Mouse (Mus musculus) spleen, adult 2 months (tissue): ENCODE data around the gene Scamp3.

Experiments used
- CTCF ChIP-seq: fragments of 200-500 bp; IDR thresholded peaks from 2 replicates; pipeline ENCODE4 v1.5.1; 2011; ENCODE audit warnings: mild to moderate bottlenecking, inconsistent platforms; ENCODE audit not compliant: insufficient read depth, insufficient read length, insufficient replicate concordance; ENCODE audit errors: extremely low read depth
- POLR2A ChIP-seq: fragments of 200-500 bp; IDR thresholded peaks from 2 replicates; pipeline ENCODE4 v1.6.1; 2011; ENCODE audit warnings: low read depth, low read length, inconsistent platforms

- TF ChIP-seq CTCF (no peak), POLR2A (no peak)
Observed at GRCm38 (mm10) chr3:89231772-89232275, 54.6 kb downstream of the Scamp3 start.
